Mouse (Mus musculus) midbrain, embryonic 15.5 days (tissue): ENCODE results near the gene Thoc3. TPM values are rescaled to one million over a fixed set of nuclear protein-coding genes. Genes with fewer than 3 reads are reported as not detected.
"Not testable (repeated sequence)": the region's sequence is repeated elsewhere in the genome, so short reads cannot be mapped to it uniquely, and the experiment has no call there.

Experiments
- ATAC-seq: fragments of 200-750 bp; cut with Nextera tagmentation; replicated peaks from 2 replicates; pipeline ENCODE4 v1.8.0; 2017; ENCODE audit warnings: moderate TSS enrichment
- H3K27ac ChIP-seq: fragments of 300-500 bp; sonication (generic); 2 replicates; pipeline ENCODE4 v1.5.1; 2015; ENCODE audit warnings: mild to moderate bottlenecking, inconsistent platforms
- H3K27me3 ChIP-seq: fragments of 300-500 bp; sonication (generic); replicated peaks from 2 replicates; pipeline ENCODE4 v1.6.1; 2015; ENCODE audit warnings: inconsistent platforms
- H3K36me3 ChIP-seq: fragments of 300-500 bp; sonication (generic); replicated peaks from 2 replicates; pipeline ENCODE4 v1.6.1; 2015; ENCODE audit warnings: inconsistent platforms
- H3K4me1 ChIP-seq: fragments of 300-500 bp; sonication (generic); 2 replicates; pipeline ENCODE4 v1.6.1; 2015; ENCODE audit warnings: inconsistent platforms
- H3K4me2 ChIP-seq: fragments of 300-500 bp; sonication (generic); 2 replicates; pipeline ENCODE4 v1.6.1; 2015; ENCODE audit warnings: inconsistent platforms, mild to moderate bottlenecking, moderate library complexity
- H3K4me3 ChIP-seq: fragments of 300-500 bp; sonication (generic); 2 replicates; pipeline ENCODE4 v1.5.1; 2015; ENCODE audit warnings: mild to moderate bottlenecking, inconsistent platforms
- H3K9ac ChIP-seq: fragments of 300-500 bp; sonication (generic); 2 replicates; pipeline ENCODE4 v1.6.1; 2015; ENCODE audit warnings: mild to moderate bottlenecking, inconsistent platforms
- H3K9me3 ChIP-seq: fragments of 300-500 bp; sonication (generic); 2 replicates; pipeline ENCODE4 v1.6.1; 2016; ENCODE audit warnings: inconsistent platforms
- WGBS: fragments of 180-500 bp; shearing (Covaris S2); methylation state at CpG from one replicate; pipeline ENCODE4 v1.1.7; 2015; ENCODE audit warnings: mixed read lengths; 5-methylcytosine and 5-hydroxymethylcytosine counted together
- polyA plus RNA-seq: library from polyadenylated mRNA; unstranded; fragments of >200 nt; fragmentation: Nextera tagmentation; extraction: Ambion mirVana; gene quantifications from 2 replicates; pipeline ENCODE4 v1.2.1, GENCODE M21; 2015

Gene Thoc3
- 109 and 112 TPM in 2 replicates for polyA plus RNA-seq

GRCm38 (mm10) chr13:54468098-54469011 lies at the start of gene Thoc3:
TSS of gene Thoc3 (minus strand) at chr13:54468849.
- Histone ChIP-seq H3K9me3 (peaks cover 4% of the 10 kb centered on the region; the same call in 1 of the 2 replicates), H3K36me3 (peaks cover 38% of the 10 kb centered on the region), H3K4me2 (peak within 1 kb of the TSS; percentile 96), H3K4me3 (peak within 1 kb of the TSS; percentile 97), H3K4me1 (peaks cover 13% of the 10 kb centered on the region), H3K27ac (peak within 1 kb of the TSS; percentile 57), H3K27me3 (no peaks in the 10 kb centered on the region), H3K9ac (peak within 1 kb of the TSS; percentile 90)
- peak; percentile 97 for ATAC-seq
- under 1% methylated on average over 67 of the region's 67 CpGs for WGBS

DNA sequence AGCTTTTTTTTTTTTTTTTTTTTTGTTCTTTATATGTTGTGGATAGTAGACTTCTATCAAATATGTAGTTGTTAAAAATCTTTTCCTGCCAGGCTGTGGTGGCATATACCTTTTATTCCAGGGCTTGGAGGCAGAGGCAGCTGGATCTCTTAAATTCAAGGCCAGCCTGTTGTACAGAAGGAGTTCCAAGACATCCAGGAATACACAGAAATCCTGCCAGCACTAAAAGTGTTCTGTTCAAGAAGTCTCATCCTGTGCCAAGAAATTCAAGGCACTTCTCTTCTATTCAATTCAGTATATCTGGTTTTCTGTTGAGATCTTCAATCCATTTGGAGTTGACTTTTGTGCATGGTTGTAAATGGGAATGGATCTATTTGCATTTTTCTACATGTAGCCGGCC lies 37.3 kb upstream of the Thoc3 start:
- Histone ChIP-seq H3K4me2 (no peak overlapping the region), H3K4me3 (no peak overlapping the region), H3K9ac (no peak overlapping the region), H3K27me3 (no peaks in the 10 kb centered on the region), H3K27ac (no peak overlapping the region), H3K9me3 (no peaks in the 10 kb centered on the region), H3K4me1 (peaks cover 13% of the 10 kb centered on the region), H3K36me3 (no peaks in the 10 kb centered on the region)
- 95% methylated on average over 1 of the region's 1 CpGs for WGBS
- ATAC-seq = no peak

- Histone ChIP-seq H3K4me2 (peak overlapping the region; percentile 87), H3K27me3 (no peaks in the 10 kb centered on the region), H3K9me3 (no peaks in the 10 kb centered on the region), H3K4me1 (peaks cover 13% of the 10 kb centered on the region), H3K27ac (peak overlapping the region; percentile 89), H3K36me3 (no peaks in the 10 kb centered on the region), H3K4me3 (peak overlapping the region; percentile 87), H3K9ac (peak overlapping the region; percentile 83)
- WGBS = 48% methylated on average over 7 of the region's 7 CpGs
- ATAC-seq = no peak
Observed at GRCm38 (mm10) chr13:54504611-54505260, 36.1 kb upstream of the Thoc3 start.

GRCm38 (mm10) chr13:54503604-54504521 lies 35.2 kb upstream of the Thoc3 start, which contains the start of gene Simc1:
TSS of gene Simc1 (plus strand) at chr13:54503779.
- Histone ChIP-seq H3K27me3 (no peaks in the 10 kb centered on the region), H3K27ac (peak within 1 kb of the TSS; percentile 89), H3K9me3 (no peaks in the 10 kb centered on the region), H3K9ac (peak within 1 kb of the TSS; percentile 83), H3K4me1 (peaks cover 13% of the 10 kb centered on the region), H3K4me2 (peak within 1 kb of the TSS; percentile 87), H3K36me3 (no peaks in the 10 kb centered on the region), H3K4me3 (peak within 1 kb of the TSS; percentile 87)
- peak; percentile 94 for ATAC-seq
- WGBS = under 1% methylated on average over 92 of the region's 105 CpGs

DNA sequence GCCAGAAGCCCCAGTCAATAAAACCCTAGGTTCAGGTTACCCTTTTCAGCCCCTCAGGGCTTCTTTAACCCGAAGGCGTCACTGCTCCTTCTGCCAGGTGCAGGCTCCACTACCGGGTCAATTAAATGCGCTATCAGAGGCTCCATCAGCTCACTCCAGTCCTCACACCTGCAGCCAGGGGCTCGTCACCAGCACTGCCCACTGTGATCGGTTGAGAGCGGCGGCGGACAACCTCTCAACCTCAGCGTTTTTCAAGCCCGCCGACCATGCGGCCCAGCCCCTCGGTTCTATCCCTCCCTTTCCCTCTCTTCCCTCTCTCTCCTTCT lies 34.6 kb upstream of the Thoc3 start:
- Histone ChIP-seq H3K4me2 (peak overlapping the region; percentile 87), H3K27ac (peak overlapping the region; percentile 89), H3K4me3 (peak overlapping the region; percentile 87), H3K9me3 (no peaks in the 10 kb centered on the region), H3K36me3 (no peaks in the 10 kb centered on the region), H3K9ac (peak overlapping the region; percentile 83), H3K27me3 (no peaks in the 10 kb centered on the region), H3K4me1 (peaks cover 13% of the 10 kb centered on the region)
- ATAC-seq = peak; percentile 84; the same call in 1 of the 2 replicates
- under 1% methylated on average over 14 of the region's 14 CpGs for WGBS

- no peaks in the 10 kb centered on the region for H3K36me3 ChIP-seq
- ATAC-seq = no peak
- no peak overlapping the region for H3K9ac ChIP-seq
- H3K9me3 ChIP-seq = no peaks in the 10 kb centered on the region
- peaks cover 13% of the 10 kb centered on the region for H3K4me1 ChIP-seq
- H3K27me3 ChIP-seq = no peaks in the 10 kb centered on the region
- H3K4me3 ChIP-seq = no peak overlapping the region
- H3K27ac ChIP-seq = no peak overlapping the region
- no peak overlapping the region for H3K4me2 ChIP-seq
- 60% methylated on average over 3 of the region's 3 CpGs for WGBS
Observed at GRCm38 (mm10) chr13:54501957-54502690, 33.5 kb upstream of the Thoc3 start.

DNA sequence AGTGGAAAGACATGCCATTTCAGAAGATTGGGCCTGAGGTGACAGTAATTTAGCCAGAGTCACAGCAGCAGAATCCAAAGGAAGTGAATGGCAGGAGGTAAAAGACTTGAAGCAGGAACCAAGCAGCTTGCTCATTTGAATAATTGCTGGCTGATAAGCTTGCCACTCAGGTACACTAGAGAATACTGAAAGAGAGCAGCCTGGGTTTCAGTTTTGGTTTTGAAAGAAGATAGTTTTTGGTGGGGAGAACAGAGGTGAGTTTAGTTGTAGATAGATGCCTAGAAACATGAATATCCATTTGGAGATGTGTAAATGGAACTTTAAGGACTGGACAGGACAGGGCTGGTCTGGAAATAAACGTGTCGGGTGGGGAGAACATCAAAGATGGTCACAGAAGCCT lies 32.7 kb upstream of the Thoc3 start:
- H3K27me3 ChIP-seq = no peaks in the 10 kb centered on the region
- ATAC-seq = no peak
- WGBS = 75% methylated on average over 2 of the region's 2 CpGs
- H3K36me3 ChIP-seq = no peaks in the 10 kb centered on the region
- peaks cover 13% of the 10 kb centered on the region for H3K4me1 ChIP-seq
- H3K27ac ChIP-seq = no peak overlapping the region
- no peak overlapping the region for H3K4me3 ChIP-seq
- no peaks in the 10 kb centered on the region for H3K9me3 ChIP-seq
- H3K4me2 ChIP-seq = no peak overlapping the region
- H3K9ac ChIP-seq = no peak overlapping the region

DNA sequence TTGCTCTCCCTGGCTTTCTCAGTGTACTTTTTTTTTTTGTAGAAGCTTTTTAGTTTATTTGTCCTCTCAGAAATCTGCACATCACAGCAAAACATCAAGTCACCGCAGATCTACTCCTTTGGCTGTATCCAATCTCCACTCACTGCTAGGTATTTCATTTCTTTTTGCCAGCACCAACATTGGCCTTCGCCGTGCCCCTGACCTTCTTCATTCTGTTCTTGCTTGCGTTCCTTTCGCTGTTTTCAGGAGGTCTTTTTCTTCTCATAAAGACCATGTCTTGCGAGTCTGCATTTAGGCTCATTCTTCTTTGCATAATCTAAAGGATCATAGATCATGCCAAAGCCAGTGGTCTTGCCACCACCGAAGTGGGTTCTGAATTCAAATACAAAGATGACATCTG lies 30.9 kb upstream of the Thoc3 start:
- ATAC-seq, H3K27ac ChIP-seq: not testable (repeated sequence)
- WGBS = 90% methylated on average over 7 of the region's 7 CpGs

GRCm38 (mm10) chr13:54491381-54491780 lies 22.7 kb upstream of the Thoc3 start:
- no peaks in the 10 kb centered on the region for H3K27me3 ChIP-seq
- no peaks in the 10 kb centered on the region for H3K4me1 ChIP-seq
- 87% methylated on average over 6 of the region's 6 CpGs for WGBS
- H3K36me3 ChIP-seq = no peaks in the 10 kb centered on the region
- H3K9ac ChIP-seq = no peak overlapping the region
- no peak overlapping the region for H3K4me2 ChIP-seq
- no peak overlapping the region for H3K27ac ChIP-seq
- no peak for ATAC-seq
- H3K4me3 ChIP-seq = no peak overlapping the region
- no peaks in the 10 kb centered on the region for H3K9me3 ChIP-seq

More for the DNA sequence above, 30.9 kb upstream of the Thoc3 start:
- not testable (repeated sequence) for H3K27me3 ChIP-seq, H3K9me3 ChIP-seq, H3K9ac ChIP-seq, H3K36me3 ChIP-seq, H3K4me2 ChIP-seq, H3K4me3 ChIP-seq, H3K4me1 ChIP-seq

GRCm38 (mm10) chr13:54490411-54490810 lies 21.8 kb upstream of the Thoc3 start:
- Histone ChIP-seq H3K4me1 (no peaks in the 10 kb centered on the region), H3K4me3 (no peak overlapping the region), H3K4me2 (no peak overlapping the region), H3K27ac (no peak overlapping the region), H3K9me3 (no peaks in the 10 kb centered on the region), H3K36me3 (no peaks in the 10 kb centered on the region), H3K27me3 (no peaks in the 10 kb centered on the region), H3K9ac (no peak overlapping the region)
- ATAC-seq = no peak
- 78% methylated on average over 5 of the region's 5 CpGs for WGBS

GRCm38 (mm10) chr13:54481498-54481897 lies 12.8 kb upstream of the Thoc3 start:
- no peak overlapping the region for H3K4me3 ChIP-seq
- no peak for ATAC-seq
- no peaks in the 10 kb centered on the region for H3K4me1 ChIP-seq
- H3K27ac ChIP-seq = no peak overlapping the region
- WGBS = 87% methylated on average over 14 of the region's 14 CpGs
- H3K27me3 ChIP-seq = no peaks in the 10 kb centered on the region
- H3K36me3 ChIP-seq = no peaks in the 10 kb centered on the region
- H3K9me3 ChIP-seq = no peaks in the 10 kb centered on the region
- H3K9ac ChIP-seq = no peak overlapping the region
- no peak overlapping the region for H3K4me2 ChIP-seq
